Mouse (Mus musculus) stomach, embryonic 15.5 days (tissue): ENCODE results near the gene Ank2. TPM values are rescaled to one million over a fixed set of nuclear protein-coding genes. Genes with fewer than 3 reads are reported as not detected.
A peak's percentile ranks its signal among the peaks of the same experiment; 100 is the strongest.

Experiments used
- ATAC-seq: fragments of 200-750 bp; cut with Nextera tagmentation; 2 replicates; pipeline ENCODE4 v1.8.0; 2017; ENCODE audit warnings: low read depth, moderate number of reproducible peaks, moderate TSS enrichment; ENCODE audit not compliant: insufficient read depth, low FRiP score
- H3K27ac ChIP-seq: fragments of 300-500 bp; sonication (generic); 2 replicates; pipeline ENCODE4 v1.5.1; 2015; ENCODE audit warnings: mild to moderate bottlenecking, inconsistent platforms
- H3K27me3 ChIP-seq: fragments of 300-500 bp; sonication (generic); replicated peaks from 2 replicates; pipeline ENCODE4 v1.6.1; 2015; ENCODE audit warnings: inconsistent platforms
- H3K36me3 ChIP-seq: fragments of 300-500 bp; sonication (generic); 2 replicates; pipeline ENCODE4 v1.6.1; 2015; ENCODE audit warnings: inconsistent platforms
- H3K4me1 ChIP-seq: fragments of 300-500 bp; sonication (generic); 2 replicates; pipeline ENCODE4 v1.6.1; 2015; ENCODE audit warnings: inconsistent platforms
- H3K4me2 ChIP-seq: fragments of 300-500 bp; sonication (generic); 2 replicates; pipeline ENCODE4 v1.6.1; 2015; ENCODE audit warnings: mild to moderate bottlenecking, inconsistent platforms
- H3K4me3 ChIP-seq: fragments of 300-500 bp; sonication (generic); replicated peaks from 2 replicates; pipeline ENCODE4 v1.5.1; 2015; ENCODE audit warnings: inconsistent platforms
- H3K9ac ChIP-seq: fragments of 300-500 bp; sonication (generic); 2 replicates; pipeline ENCODE4 v1.6.1; 2015; ENCODE audit warnings: inconsistent platforms
- H3K9me3 ChIP-seq: fragments of 300-500 bp; sonication (generic); 2 replicates; pipeline ENCODE4 v1.6.1; 2016; ENCODE audit warnings: inconsistent platforms
- WGBS: fragments of 180-500 bp; shearing (Covaris S2); methylation state at CpG from one replicate; pipeline ENCODE4 v1.1.7; 2015; 5-methylcytosine and 5-hydroxymethylcytosine counted together
- polyA plus RNA-seq: library from polyadenylated mRNA; unstranded; fragments of >200 nt; fragmentation: Nextera tagmentation; extraction: Ambion mirVana; gene quantifications from 2 replicates; pipeline ENCODE4 v1.2.1, GENCODE M21; 2015

Ank2 gene
- 32.0 and 32.2 TPM in 2 replicates for polyA plus RNA-seq

- Histone ChIP-seq H3K27ac (no peak within 1 kb of the TSS), H3K9me3 (no peaks in the 10 kb centered on the region), H3K4me2 (peak within 1 kb of the TSS; percentile 99), H3K9ac (peak within 1 kb of the TSS; percentile 38; the same call in 1 of the 2 replicates), H3K4me3 (peak within 1 kb of the TSS; percentile 60), H3K27me3 (peaks cover 26% of the 10 kb centered on the region), H3K36me3 (no peaks in the 10 kb centered on the region), H3K4me1 (peaks cover 15% of the 10 kb centered on the region)
- ATAC-seq: peak; percentile 79
- WGBS: under 1% methylated on average over 58 of the region's 62 CpGs
These were observed at the start of gene Ank2 for GRCm38 (mm10) chr3:127498742-127499400. TSS of gene Ank2 (minus strand) at chr3:127499350.

DNA sequence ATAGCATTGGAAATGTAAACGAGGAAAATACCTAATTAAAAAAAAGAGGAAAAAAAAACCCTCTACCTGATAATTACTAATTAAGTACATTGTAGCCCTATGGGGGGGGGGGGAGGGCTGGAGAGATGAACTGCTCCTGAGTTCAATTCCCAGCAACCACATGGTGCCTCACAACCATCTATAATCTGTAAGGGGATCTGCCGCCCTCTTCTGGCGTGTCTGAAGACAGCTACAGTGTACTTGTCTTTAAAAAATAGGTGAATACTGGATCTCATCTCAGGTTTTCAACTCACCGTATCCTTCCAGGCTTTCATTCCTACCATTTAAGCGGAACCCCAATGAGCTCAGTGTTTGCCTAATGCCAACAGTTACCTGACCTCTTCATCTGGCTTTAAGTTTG lies 48.7 kb upstream of the Ank2 start:
- no peak for ATAC-seq
- Histone ChIP-seq H3K4me3 (no peak overlapping the region), H3K9ac (no peak overlapping the region), H3K4me1 (no peaks in the 10 kb centered on the region), H3K4me2 (no peak overlapping the region), H3K27me3 (no peaks in the 10 kb centered on the region), H3K27ac (no peak overlapping the region), H3K9me3 (no peaks in the 10 kb centered on the region), H3K36me3 (peaks cover 14% of the 10 kb centered on the region; the same call in 1 of the 2 replicates)
- WGBS: 49% methylated on average over 5 of the region's 5 CpGs

GRCm38 (mm10) chr3:127544610-127545121 lies 45.5 kb upstream of the Ank2 start:
- no peak for ATAC-seq
- 40% methylated on average over 5 of the region's 5 CpGs for WGBS

GRCm38 (mm10) chr3:127543976-127544375 lies 44.8 kb upstream of the Ank2 start:
- no peak overlapping the region for H3K4me3 ChIP-seq
- no peak overlapping the region for H3K4me2 ChIP-seq
- H3K9me3 ChIP-seq: no peaks in the 10 kb centered on the region
- H3K4me1 ChIP-seq: no peaks in the 10 kb centered on the region
- H3K27ac ChIP-seq: no peak overlapping the region
- 79% methylated on average over 4 of the region's 4 CpGs for WGBS
- ATAC-seq: no peak
- no peaks in the 10 kb centered on the region for H3K27me3 ChIP-seq
- no peak overlapping the region for H3K9ac ChIP-seq
- peaks cover 18% of the 10 kb centered on the region; the same call in 1 of the 2 replicates for H3K36me3 ChIP-seq

More at GRCm38 (mm10) chr3:127544610-127545121, 45.5 kb upstream of the Ank2 start:
- Histone ChIP-seq H3K9ac (no peak overlapping the region), H3K4me1 (no peaks in the 10 kb centered on the region), H3K27ac (no peak overlapping the region), H3K4me3 (no peak overlapping the region), H3K4me2 (no peak overlapping the region), H3K9me3 (no peaks in the 10 kb centered on the region), H3K36me3 (peaks cover 18% of the 10 kb centered on the region; the same call in 1 of the 2 replicates), H3K27me3 (no peaks in the 10 kb centered on the region)

GRCm38 (mm10) chr3:127539193-127539592 lies 40.0 kb upstream of the Ank2 start:
- no peak for ATAC-seq
- 68% methylated on average over 6 of the region's 6 CpGs for WGBS

GRCm38 (mm10) chr3:127530293-127530692 lies 31.1 kb upstream of the Ank2 start:
- Histone ChIP-seq H3K9me3 (no peaks in the 10 kb centered on the region), H3K4me3 (no peak overlapping the region), H3K36me3 (no peaks in the 10 kb centered on the region), H3K4me1 (no peaks in the 10 kb centered on the region), H3K27me3 (no peaks in the 10 kb centered on the region), H3K4me2 (no peak overlapping the region), H3K9ac (no peak overlapping the region), H3K27ac (no peak overlapping the region)
- ATAC-seq: no peak
- 24% methylated on average over 4 of the region's 4 CpGs for WGBS

More at GRCm38 (mm10) chr3:127539193-127539592, 40.0 kb upstream of the Ank2 start:
- Histone ChIP-seq H3K27me3 (no peaks in the 10 kb centered on the region), H3K4me2 (no peak overlapping the region), H3K4me1 (no peaks in the 10 kb centered on the region), H3K4me3 (no peak overlapping the region), H3K9me3 (no peaks in the 10 kb centered on the region), H3K36me3 (0 out of 2 replicates have a peak, but pooled peaks cover 10% of the 10 kb centered on the region), H3K27ac (no peak overlapping the region), H3K9ac (no peak overlapping the region)

DNA sequence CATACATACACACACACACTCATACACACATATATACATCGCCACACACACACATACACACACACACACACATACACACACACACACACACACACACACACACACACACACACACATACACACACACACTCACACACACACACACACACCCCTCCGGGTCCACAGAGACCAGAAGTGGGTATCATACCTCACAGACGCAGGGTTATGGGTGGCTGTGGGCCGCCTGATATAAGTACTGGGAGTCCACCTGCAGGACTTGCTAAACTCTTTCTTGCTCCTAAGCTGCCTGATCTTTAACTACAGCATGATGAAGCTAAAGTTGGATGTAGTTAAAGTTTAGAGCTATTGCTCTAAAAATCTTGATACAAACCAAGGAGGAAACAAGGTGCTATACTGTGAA lies 30.7 kb upstream of the Ank2 start:
- ATAC-seq: no peak
- no peaks in the 10 kb centered on the region for H3K4me1 ChIP-seq
- H3K36me3 ChIP-seq: no peaks in the 10 kb centered on the region
- no peaks in the 10 kb centered on the region for H3K9me3 ChIP-seq
- no peak overlapping the region for H3K27ac ChIP-seq
- no peaks in the 10 kb centered on the region for H3K27me3 ChIP-seq
- no peak overlapping the region for H3K4me2 ChIP-seq
- no peak overlapping the region for H3K9ac ChIP-seq
- 79% methylated on average over 4 of the region's 4 CpGs for WGBS
- H3K4me3 ChIP-seq: no peak overlapping the region

DNA sequence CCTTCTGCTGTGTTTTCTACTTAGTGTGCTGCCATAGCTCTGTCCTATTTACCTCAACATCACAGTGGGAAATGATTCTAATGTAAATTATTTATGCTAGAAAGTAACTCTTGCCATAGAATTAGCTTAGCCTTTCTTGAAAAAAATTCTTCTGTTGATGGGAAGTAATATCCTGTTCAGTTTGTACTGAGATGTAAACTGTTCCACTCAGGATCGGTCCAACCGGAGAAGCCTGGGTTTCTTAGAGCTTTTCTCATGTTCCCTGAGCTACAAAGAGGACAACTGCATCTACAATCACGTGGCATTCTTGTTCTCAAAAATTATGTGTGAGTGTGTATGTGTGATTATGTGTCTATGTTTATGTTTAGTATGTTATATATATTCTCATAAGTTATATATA lies 30.1 kb upstream of the Ank2 start:
- H3K4me2 ChIP-seq: no peak overlapping the region
- no peaks in the 10 kb centered on the region for H3K27me3 ChIP-seq
- H3K4me3 ChIP-seq: no peak overlapping the region
- ATAC-seq: no peak
- H3K9ac ChIP-seq: no peak overlapping the region
- H3K9me3 ChIP-seq: no peaks in the 10 kb centered on the region
- H3K36me3 ChIP-seq: no peaks in the 10 kb centered on the region
- no peak overlapping the region for H3K27ac ChIP-seq
- 49% methylated on average over 3 of the region's 3 CpGs for WGBS
- H3K4me1 ChIP-seq: no peaks in the 10 kb centered on the region

DNA sequence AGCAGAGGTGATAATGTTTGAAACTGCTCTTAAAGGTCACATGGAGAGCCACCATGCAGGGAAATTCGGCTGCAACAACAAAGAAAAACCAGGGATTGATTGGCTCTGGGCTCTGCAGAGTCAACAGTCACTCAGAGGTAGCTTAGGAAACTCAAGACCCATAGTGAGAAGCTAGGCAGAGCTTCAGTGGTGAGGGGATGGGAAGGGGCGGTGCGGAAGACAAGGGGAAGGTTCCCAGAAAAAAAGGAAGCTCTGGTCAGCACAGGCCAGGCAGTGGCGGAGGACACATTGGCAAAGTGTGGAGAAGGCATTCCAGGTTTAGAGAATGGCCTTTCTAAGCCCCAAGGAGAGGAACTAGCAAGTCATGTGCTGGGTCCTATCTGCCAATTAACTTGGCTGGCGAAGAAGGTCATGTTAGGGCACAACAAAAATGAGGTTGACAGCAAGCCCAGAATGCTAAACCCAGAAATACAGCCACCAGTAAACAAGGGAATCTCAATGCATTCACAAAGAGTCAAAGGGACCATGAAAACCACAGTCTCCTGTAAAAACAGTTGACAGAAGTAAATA lies 28.4 kb upstream of the Ank2 start:
- Histone ChIP-seq H3K4me2 (no peak overlapping the region), H3K36me3 (no peaks in the 10 kb centered on the region), H3K9ac (no peak overlapping the region), H3K27ac (no peak overlapping the region), H3K4me1 (no peaks in the 10 kb centered on the region), H3K9me3 (no peaks in the 10 kb centered on the region), H3K4me3 (no peak overlapping the region), H3K27me3 (no peaks in the 10 kb centered on the region)
- WGBS: 69% methylated on average over 5 of the region's 5 CpGs
- ATAC-seq: no peak

DNA sequence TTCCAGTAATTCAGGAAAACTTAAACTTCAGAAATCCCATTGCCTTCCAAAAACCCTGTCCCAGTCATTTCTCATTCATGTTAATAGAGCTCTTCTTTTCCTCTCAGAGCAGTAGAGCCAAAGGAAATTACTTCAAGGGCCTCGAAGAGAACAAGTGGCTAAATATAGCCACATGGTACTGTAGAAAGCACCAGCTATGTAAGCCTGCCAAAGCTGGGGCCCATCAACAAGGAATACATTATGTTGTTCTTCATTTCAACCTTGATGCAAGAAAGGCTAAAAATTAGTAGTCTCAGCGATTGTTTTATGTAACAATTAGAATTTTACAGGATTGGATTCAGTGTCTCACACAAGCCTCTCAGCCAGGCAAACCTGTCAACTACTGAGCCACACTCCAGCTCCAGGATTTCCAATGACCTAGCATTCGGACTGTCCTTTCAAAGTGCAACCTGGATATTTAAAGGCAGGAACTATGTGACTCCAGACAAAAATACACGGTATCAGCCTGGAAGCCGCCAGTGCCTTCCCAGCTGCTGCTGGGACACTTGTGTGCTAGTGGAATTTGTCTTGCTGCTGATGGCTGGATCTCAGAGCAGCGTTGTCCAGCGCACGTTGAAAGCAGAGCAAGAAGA lies 26.2 kb upstream of the Ank2 start:
- H3K27ac ChIP-seq: no peak overlapping the region
- no peak overlapping the region for H3K4me3 ChIP-seq
- no peaks in the 10 kb centered on the region for H3K9me3 ChIP-seq
- no peaks in the 10 kb centered on the region for H3K36me3 ChIP-seq
- H3K9ac ChIP-seq: no peak overlapping the region
- no peak overlapping the region for H3K4me2 ChIP-seq
- H3K4me1 ChIP-seq: no peaks in the 10 kb centered on the region
- WGBS: 67% methylated on average over 8 of the region's 8 CpGs
- H3K27me3 ChIP-seq: no peaks in the 10 kb centered on the region
- ATAC-seq: no peak

GRCm38 (mm10) chr3:127521156-127521555 lies 22.0 kb upstream of the Ank2 start:
- WGBS: 41% methylated on average over 10 of the region's 10 CpGs
- Histone ChIP-seq H3K4me1 (no peaks in the 10 kb centered on the region), H3K9ac (no peak overlapping the region), H3K27ac (no peak overlapping the region), H3K27me3 (no peaks in the 10 kb centered on the region), H3K4me3 (no peak overlapping the region), H3K4me2 (no peak overlapping the region), H3K36me3 (no peaks in the 10 kb centered on the region), H3K9me3 (no peaks in the 10 kb centered on the region)
- ATAC-seq: no peak

DNA sequence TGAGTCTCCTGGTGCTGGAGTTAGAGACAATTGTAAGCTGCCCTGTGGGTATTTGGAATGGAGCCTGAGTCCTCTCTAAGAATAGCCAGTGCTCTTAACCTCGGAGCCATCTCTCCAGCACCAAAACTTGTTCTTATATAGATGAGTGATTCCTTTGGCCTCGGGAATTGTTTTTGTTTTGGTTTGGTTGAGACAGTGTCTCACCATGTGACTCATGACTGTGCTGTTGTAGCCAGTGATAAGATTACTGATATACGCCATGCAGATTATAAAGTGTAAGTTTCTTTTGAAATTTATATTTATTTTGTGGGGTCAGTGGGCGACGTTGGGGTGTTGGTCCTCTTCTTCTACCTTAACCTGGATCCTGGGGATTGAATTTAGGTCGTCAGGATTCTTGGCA lies 21.1 kb upstream of the Ank2 start:
- Histone ChIP-seq H3K4me1 (no peaks in the 10 kb centered on the region), H3K9me3 (no peaks in the 10 kb centered on the region), H3K4me2 (no peak overlapping the region), H3K36me3 (no peaks in the 10 kb centered on the region), H3K27me3 (no peaks in the 10 kb centered on the region), H3K9ac (no peak overlapping the region), H3K27ac (no peak overlapping the region), H3K4me3 (no peak overlapping the region)
- ATAC-seq: no peak
- 83% methylated on average over 6 of the region's 6 CpGs for WGBS
